Mouse (Mus musculus): ENCODE measurements around the gene Scn4a. TPM values are rescaled to one million over a fixed set of nuclear protein-coding genes. Genes with fewer than 3 reads are reported as not detected.
A peak's percentile ranks its signal among the peaks of the same experiment; 100 is the strongest.

Gene Scn4a
- polyA plus RNA-seq, 1 experiment from 2014 or later: not detected

DNA sequence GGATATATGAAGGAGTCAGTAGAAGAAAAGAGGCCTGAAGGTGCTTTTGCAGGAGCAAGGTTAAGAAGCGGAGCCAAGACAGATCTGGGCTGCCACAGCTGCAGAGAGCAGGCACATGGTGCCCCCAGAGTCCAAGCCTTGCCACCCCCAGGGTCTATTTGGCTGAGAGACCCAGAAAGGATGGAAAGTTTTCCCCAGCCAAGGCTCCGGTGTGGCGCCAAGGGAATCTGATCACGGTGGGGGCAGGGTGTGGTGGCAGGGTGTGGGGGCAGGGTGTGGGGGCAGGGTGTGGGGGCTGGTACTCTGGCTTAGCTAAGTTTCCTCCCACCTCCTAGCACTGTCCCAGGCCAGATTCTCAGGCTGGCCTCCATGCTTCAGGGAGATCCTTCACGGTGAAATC is 24.6 kb downstream of the Scn4a start:
- 43% methylated on average over 5 of the region's 5 CpGs for WGBS
- no peaks in the 10 kb centered on the region for H3K36me3 ChIP-seq (ENCODE audit: control insufficient read depth, insufficient read depth, low read length)

DNA sequence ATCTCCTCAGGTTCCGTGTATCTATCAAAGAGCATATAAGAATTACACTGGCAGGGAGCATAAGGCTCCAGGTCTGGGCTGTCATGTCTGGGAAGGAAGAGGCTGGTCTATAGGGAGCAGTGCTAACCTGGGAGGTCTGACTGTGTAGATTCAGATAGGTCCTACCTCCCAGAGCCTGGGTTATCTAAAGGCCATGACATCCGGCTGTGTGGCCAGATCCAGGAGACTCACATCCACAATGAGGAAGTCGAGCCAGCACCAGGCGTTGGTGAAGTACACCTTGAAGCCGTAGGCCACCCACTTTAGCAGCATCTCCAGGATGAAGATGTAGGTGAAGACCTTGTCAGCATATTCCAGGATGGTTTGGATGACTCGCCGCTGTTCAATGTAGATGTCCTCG is 26.6 kb downstream of the Scn4a start:
- Histone ChIP-seq H3K9ac (ENCODE audit: low read depth, low read length) (no peak overlapping the region), H3K4me3 (ENCODE audit: low read length) (no peak overlapping the region), H3K27me3 (replicated peaks; ENCODE audit: control insufficient read depth, insufficient read depth, low read length) (no peaks in the 10 kb centered on the region), H3K4me1 (ENCODE audit: control insufficient read depth, insufficient read depth, low read length) (no peaks in the 10 kb centered on the region), H3K4me2 (ENCODE audit: low read depth, low read length) (no peak overlapping the region), H3K27ac (ENCODE audit: low read length) (no peak overlapping the region), H3K9me3 (ENCODE audit: control insufficient read depth, low read length) (no peaks in the 10 kb centered on the region), H3K36me3 (ENCODE audit: control insufficient read depth, insufficient read depth, low read length) (no peaks in the 10 kb centered on the region)
- no peak for ATAC-seq
- WGBS: 87% methylated on average over 8 of the region's 8 CpGs

More for the DNA sequence above, 24.6 kb downstream of the Scn4a start:
- Histone ChIP-seq H3K9ac (ENCODE audit: low read depth, low read length) (no peak overlapping the region), H3K4me2 (ENCODE audit: low read depth, low read length) (no peak overlapping the region), H3K27ac (ENCODE audit: low read length) (no peak overlapping the region), H3K27me3 (replicated peaks; ENCODE audit: control insufficient read depth, insufficient read depth, low read length) (no peaks in the 10 kb centered on the region), H3K9me3 (ENCODE audit: control insufficient read depth, low read length) (no peaks in the 10 kb centered on the region), H3K4me1 (ENCODE audit: control insufficient read depth, insufficient read depth, low read length) (no peaks in the 10 kb centered on the region), H3K4me3 (ENCODE audit: low read length) (no peak overlapping the region)
- no peak for ATAC-seq

DNA sequence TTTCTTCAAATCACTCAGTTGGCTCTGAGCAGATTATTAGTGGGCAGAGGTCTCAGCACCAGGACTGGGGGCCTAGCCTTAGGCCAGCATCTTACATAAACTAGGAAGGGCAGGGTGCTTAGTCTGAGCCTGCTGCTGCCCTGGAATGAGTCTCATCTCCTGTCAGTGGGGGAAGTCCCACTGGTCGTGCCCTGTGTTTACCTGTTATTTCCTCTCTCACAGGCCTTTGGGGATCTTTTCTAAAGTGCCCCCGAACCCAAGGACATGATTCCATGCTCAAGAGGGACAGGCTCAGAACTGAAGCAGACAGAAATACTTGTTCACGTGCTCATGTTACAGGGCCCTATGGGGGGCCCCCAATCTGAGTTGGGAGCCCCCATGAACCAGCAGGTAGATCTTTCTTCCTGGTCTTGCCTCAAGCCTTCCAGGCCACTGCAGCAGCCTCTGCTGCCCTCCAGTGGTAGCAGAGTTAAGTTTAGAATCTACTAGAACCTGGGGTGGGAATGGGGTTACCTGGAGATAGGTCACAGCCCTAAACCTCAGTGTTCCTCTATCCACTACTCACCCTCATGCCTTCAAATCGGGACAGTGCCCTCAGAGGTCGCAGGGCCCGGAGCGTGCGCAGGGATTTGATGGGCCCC is 27.4 kb downstream of the Scn4a start:
- ATAC-seq: 0 out of 2 replicates have a peak, but pooled peaks have one; percentile 43
- no peak overlapping the region for H3K27ac ChIP-seq (ENCODE audit: low read length)
- no peak overlapping the region for H3K4me2 ChIP-seq (ENCODE audit: low read depth, low read length)
- no peaks in the 10 kb centered on the region for H3K4me1 ChIP-seq (ENCODE audit: control insufficient read depth, insufficient read depth, low read length)
- H3K27me3 ChIP-seq (replicated peaks; ENCODE audit: control insufficient read depth, insufficient read depth, low read length): no peaks in the 10 kb centered on the region
- no peak overlapping the region for H3K4me3 ChIP-seq (ENCODE audit: low read length)
- H3K36me3 ChIP-seq (ENCODE audit: control insufficient read depth, insufficient read depth, low read length): no peaks in the 10 kb centered on the region
- WGBS: 63% methylated on average over 8 of the region's 8 CpGs
- 0 out of 2 replicates have a peak overlapping the region, but pooled peaks have one; percentile 5 for H3K9ac ChIP-seq (ENCODE audit: low read depth, low read length)
- no peaks in the 10 kb centered on the region for H3K9me3 ChIP-seq (ENCODE audit: control insufficient read depth, low read length)

DNA sequence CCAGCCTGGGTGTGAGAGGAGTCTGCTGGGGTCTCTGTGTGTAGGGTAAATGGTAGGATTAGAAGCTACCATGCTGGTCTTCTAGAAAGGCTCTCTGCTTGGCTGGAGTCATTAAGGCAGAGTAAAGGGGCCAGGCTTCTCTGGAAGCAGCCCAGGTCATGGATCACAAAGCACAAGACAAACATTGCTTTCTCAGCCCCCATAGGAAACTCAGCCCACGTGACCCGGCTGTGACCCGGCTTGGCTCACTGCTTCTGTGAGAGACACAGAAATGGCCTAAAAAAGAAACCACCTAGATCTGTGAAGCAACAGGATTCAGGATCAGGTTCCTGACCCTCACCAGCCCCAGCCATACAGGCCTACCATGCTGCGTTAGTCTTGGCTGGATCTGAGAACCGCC is 28.2 kb downstream of the Scn4a start:
- ATAC-seq: no peak
- peak overlapping the region; percentile 10; the same call in 1 of the 2 replicates for H3K9ac ChIP-seq (ENCODE audit: low read depth, low read length)
- no peaks in the 10 kb centered on the region for H3K9me3 ChIP-seq (ENCODE audit: control insufficient read depth, low read length)
- H3K4me2 ChIP-seq (ENCODE audit: low read depth, low read length): no peak overlapping the region
- no peak overlapping the region for H3K4me3 ChIP-seq (ENCODE audit: low read length)
- H3K4me1 ChIP-seq (ENCODE audit: control insufficient read depth, insufficient read depth, low read length): no peaks in the 10 kb centered on the region
- WGBS: 72% methylated on average over 5 of the region's 5 CpGs
- no peaks in the 10 kb centered on the region for H3K27me3 ChIP-seq (replicated peaks; ENCODE audit: control insufficient read depth, insufficient read depth, low read length)
- H3K27ac ChIP-seq (ENCODE audit: low read length): no peak overlapping the region
- no peaks in the 10 kb centered on the region for H3K36me3 ChIP-seq (ENCODE audit: control insufficient read depth, insufficient read depth, low read length)

GRCm38 (mm10) chr11:106318406-106319366 is 34.4 kb downstream of the Scn4a start:
- H3K4me1 ChIP-seq (ENCODE audit: control insufficient read depth, insufficient read depth, low read length): peaks cover 14% of the 10 kb centered on the region
- H3K27ac ChIP-seq (ENCODE audit: low read length): peak overlapping the region; percentile 30
- no peak overlapping the region for H3K4me2 ChIP-seq (ENCODE audit: low read depth, low read length)
- no peak overlapping the region for H3K4me3 ChIP-seq (ENCODE audit: low read length)
- no peaks in the 10 kb centered on the region for H3K27me3 ChIP-seq (replicated peaks; ENCODE audit: control insufficient read depth, insufficient read depth, low read length)
- no peak overlapping the region for H3K9ac ChIP-seq (ENCODE audit: low read depth, low read length)
- WGBS: 59% methylated on average over 21 of the region's 21 CpGs
- H3K36me3 ChIP-seq (ENCODE audit: control insufficient read depth, insufficient read depth, low read length): no peaks in the 10 kb centered on the region
- no peaks in the 10 kb centered on the region for H3K9me3 ChIP-seq (ENCODE audit: control insufficient read depth, low read length)
- ATAC-seq: no peak

- no peak for ATAC-seq
- no peak overlapping the region for H3K27ac ChIP-seq (ENCODE audit: low read length)
- no peak overlapping the region for H3K4me2 ChIP-seq (ENCODE audit: low read depth, low read length)
- 74% methylated on average over 7 of the region's 7 CpGs for WGBS
- peaks cover 18% of the 10 kb centered on the region for H3K4me1 ChIP-seq (ENCODE audit: control insufficient read depth, insufficient read depth, low read length)
- no peaks in the 10 kb centered on the region for H3K27me3 ChIP-seq (replicated peaks; ENCODE audit: control insufficient read depth, insufficient read depth, low read length)
- H3K36me3 ChIP-seq (ENCODE audit: control insufficient read depth, insufficient read depth, low read length): no peaks in the 10 kb centered on the region
- no peak overlapping the region for H3K4me3 ChIP-seq (ENCODE audit: low read length)
- no peaks in the 10 kb centered on the region for H3K9me3 ChIP-seq (ENCODE audit: control insufficient read depth, low read length)
- H3K9ac ChIP-seq (ENCODE audit: low read depth, low read length): no peak overlapping the region
These were observed 35.3 kb downstream of the Scn4a start for GRCm38 (mm10) chr11:106317801-106318200.

DNA sequence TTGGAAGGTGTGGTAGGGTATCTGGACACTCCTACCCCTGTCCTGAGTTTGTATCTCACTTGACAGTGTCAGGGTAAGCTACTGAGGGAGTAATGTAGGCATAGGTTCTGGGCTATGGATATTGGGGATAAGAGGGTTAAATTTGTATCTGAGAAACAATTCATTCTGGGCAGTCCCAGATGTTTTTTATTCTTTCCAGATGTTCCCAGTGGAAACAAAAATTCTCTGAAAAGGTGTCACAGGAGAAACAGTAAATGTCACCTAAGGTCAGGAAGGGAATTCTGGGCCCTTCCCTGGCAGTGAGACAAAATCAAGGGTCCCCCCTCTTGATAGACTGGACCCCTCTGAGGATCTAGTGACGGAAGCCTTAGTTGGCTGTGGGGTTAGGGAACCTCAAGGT is 36.7 kb downstream of the Scn4a start:
- ATAC-seq: no peak
- Histone ChIP-seq H3K9me3 (ENCODE audit: control insufficient read depth, low read length) (no peaks in the 10 kb centered on the region), H3K4me2 (ENCODE audit: low read depth, low read length) (no peak overlapping the region), H3K27me3 (replicated peaks; ENCODE audit: control insufficient read depth, insufficient read depth, low read length) (no peaks in the 10 kb centered on the region), H3K9ac (ENCODE audit: low read depth, low read length) (no peak overlapping the region), H3K27ac (ENCODE audit: low read length) (no peak overlapping the region), H3K36me3 (ENCODE audit: control insufficient read depth, insufficient read depth, low read length) (no peaks in the 10 kb centered on the region), H3K4me1 (ENCODE audit: control insufficient read depth, insufficient read depth, low read length) (peaks cover 18% of the 10 kb centered on the region), H3K4me3 (ENCODE audit: low read length) (no peak overlapping the region)
- WGBS: 71% methylated on average over 1 of the region's 1 CpGs

GRCm38 (mm10) chr11:106314333-106314812 is 38.7 kb downstream of the Scn4a start, which contains the start of gene Cd79b:
Gene Cd79b (minus strand): TSS chr11:106314762.
- no peak within 1 kb of the TSS for H3K4me3 ChIP-seq (ENCODE audit: low read length)
- H3K9me3 ChIP-seq (ENCODE audit: control insufficient read depth, low read length): no peaks in the 10 kb centered on the region
- no peaks in the 10 kb centered on the region for H3K27me3 ChIP-seq (replicated peaks; ENCODE audit: control insufficient read depth, insufficient read depth, low read length)
- 65% methylated on average over 9 of the region's 9 CpGs for WGBS
- peaks cover 18% of the 10 kb centered on the region for H3K4me1 ChIP-seq (ENCODE audit: control insufficient read depth, insufficient read depth, low read length)
- no peak for ATAC-seq
- H3K36me3 ChIP-seq (ENCODE audit: control insufficient read depth, insufficient read depth, low read length): no peaks in the 10 kb centered on the region
- H3K27ac ChIP-seq (ENCODE audit: low read length): no peak within 1 kb of the TSS
- no peak within 1 kb of the TSS for H3K4me2 ChIP-seq (ENCODE audit: low read depth, low read length)
- H3K9ac ChIP-seq (ENCODE audit: low read depth, low read length): peak within 1 kb of the TSS; percentile 27; the same call in 1 of the 2 replicates

DNA sequence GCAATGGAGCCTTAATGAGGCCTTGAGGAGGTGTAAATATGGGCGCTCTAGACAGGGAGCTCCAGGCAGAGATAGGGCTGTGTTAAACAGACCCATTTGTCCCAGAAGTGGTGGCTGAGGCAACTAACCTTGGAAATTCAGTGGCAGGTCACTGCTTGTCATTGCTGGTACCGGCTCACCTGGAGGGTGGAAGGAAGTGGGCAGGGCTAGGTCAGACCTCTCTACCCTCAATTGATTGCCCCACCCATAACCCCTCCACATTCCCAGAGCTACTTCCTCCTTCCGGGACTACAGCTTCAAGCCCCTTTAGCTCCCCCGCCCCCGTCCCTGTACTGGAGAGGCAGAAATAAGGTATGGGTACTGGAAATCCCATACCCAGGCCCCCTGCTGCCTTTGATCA is 39.6 kb downstream of the Scn4a start:
- H3K4me1 ChIP-seq (ENCODE audit: control insufficient read depth, insufficient read depth, low read length): peaks cover 14% of the 10 kb centered on the region
- no peak overlapping the region for H3K4me3 ChIP-seq (ENCODE audit: low read length)
- H3K27ac ChIP-seq (ENCODE audit: low read length): no peak overlapping the region; the same call in 1 of the 2 replicates
- peak; percentile 69 for ATAC-seq
- H3K27me3 ChIP-seq (replicated peaks; ENCODE audit: control insufficient read depth, insufficient read depth, low read length): no peaks in the 10 kb centered on the region
- no peaks in the 10 kb centered on the region for H3K9me3 ChIP-seq (ENCODE audit: control insufficient read depth, low read length)
- H3K36me3 ChIP-seq (ENCODE audit: control insufficient read depth, insufficient read depth, low read length): no peaks in the 10 kb centered on the region
- H3K9ac ChIP-seq (ENCODE audit: low read depth, low read length): peak overlapping the region; percentile 27; the same call in 1 of the 2 replicates
- no peak overlapping the region for H3K4me2 ChIP-seq (ENCODE audit: low read depth, low read length)
- 57% methylated on average over 5 of the region's 5 CpGs for WGBS
